Mouse (Mus musculus) urinary bladder, postnatal 10 days (tissue): Measurements from ENCODE around the gene Olfr887.

Source experiments
- DNase-seq: peaks from one replicate; pipeline ENCODE4 v3.0.0; 2022; ENCODE audit warnings: low spot score

The Olfr887 gene

DNA sequence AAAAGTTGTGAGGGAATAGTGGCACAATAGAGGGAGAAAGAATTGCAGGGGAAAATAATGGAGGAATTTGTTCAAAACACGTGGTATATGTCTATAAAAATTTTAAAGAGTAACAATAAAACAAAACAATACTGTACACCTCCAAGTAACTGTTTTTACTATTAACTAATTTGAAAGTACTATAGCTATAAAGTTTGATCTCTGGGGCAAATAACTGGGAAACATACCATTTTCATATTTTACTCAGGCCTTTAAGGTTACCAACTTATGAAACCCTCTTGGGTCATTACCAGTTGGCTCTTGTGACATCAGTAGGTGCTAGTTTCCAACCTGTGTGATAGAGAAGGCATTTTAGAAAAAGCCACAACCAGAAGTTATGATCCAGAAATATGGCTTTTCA lies at the start of gene Olfr887:
TSS of gene Olfr887 (plus strand) at position 301 of the 400 bp plus-strand sequence.
- DNase-seq, result no peak

DNA sequence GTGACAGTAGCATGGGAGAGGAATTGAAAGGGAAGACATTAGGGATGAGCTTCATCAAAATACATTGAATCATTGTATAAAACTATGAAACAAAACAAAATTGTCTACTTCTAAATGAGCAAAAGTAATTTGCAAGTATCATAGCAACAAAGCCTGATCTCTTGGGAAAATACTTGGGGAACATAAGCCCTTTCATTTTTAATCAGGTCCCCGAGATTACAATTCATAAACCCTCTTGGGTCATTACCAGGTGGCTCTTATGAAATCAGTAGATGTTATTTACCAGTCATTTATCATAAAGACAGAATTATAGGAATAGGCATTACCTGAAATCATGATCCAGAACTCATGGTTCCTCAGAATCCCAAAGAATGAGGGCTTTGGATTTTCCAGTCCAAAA lies 37.6 kb upstream of the Olfr887 start, which contains the start of gene Olfr884:
TSS of gene Olfr884 (plus strand) at position 301 of the 400 bp plus-strand sequence.
- no peak for DNase-seq

DNA sequence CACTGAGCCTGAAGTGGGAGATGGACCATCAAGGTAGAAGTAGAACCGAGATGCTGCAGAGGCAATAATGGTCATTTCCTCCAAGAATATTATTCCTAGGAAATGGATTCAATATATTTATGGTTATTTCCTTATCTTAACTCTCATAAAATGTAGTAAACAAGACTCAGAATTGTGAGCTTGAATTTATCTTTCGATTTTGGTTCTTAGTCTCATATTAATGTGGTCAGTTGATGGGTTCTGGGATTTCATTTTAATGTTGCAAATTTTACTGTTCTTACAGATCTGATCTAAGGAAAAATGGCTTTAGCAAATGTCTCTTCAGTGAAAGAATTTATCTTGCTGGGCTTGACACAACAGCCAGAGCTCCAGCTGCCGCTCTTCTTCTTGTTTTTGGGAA lies 22.9 kb upstream of the Olfr887 start, which contains the start of gene Olfr885:
TSS of gene Olfr885 (plus strand) at position 301 of the 400 bp plus-strand sequence.
- DNase-seq, result no peak

DNA sequence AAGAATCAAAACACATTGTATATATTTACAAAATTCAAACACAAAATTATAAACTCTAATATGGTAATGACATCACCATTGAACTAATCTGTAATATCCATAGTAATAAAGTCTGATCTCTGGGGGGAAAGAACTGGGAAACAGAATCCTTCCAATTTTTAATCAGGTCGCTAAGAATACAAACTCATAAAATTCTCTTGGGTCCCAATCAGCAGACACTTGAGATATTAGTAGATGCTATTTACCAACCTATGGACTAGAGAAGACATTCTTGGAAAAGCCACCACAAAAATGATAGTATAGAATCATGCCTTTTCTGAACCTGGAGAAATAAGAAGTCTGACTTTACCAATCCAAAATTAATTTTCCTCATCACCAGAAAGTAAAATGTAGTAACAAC lies 24.0 kb downstream of the Olfr887 start, which contains the start of gene Olfr888:
TSS of gene Olfr888 (plus strand) at position 301 of the 400 bp plus-strand sequence.
- no peak for DNase-seq

DNA sequence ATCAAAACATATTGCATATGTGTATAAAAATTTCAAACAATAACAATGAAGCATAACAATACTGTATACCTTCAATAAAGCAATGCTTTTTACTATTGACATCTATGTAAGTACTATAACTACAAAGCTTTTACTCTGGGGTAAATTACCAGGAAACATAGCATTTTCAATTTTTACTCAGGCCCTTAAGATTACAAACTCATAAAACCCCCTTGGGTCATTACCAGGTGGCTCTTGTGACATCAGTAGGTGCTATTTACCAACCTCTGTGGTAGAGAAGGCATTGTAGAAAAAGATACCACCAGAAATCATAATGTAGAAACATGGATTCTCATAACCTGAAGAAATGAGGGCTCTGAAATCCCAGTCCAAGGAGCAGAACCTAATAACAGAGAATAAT lies 31.0 kb downstream of the Olfr887 start, which contains the start of gene Olfr889:
TSS of gene Olfr889 (plus strand) at position 301 of the 400 bp plus-strand sequence.
- DNase-seq, result no peak
